Mouse (Mus musculus) spleen, postnatal 4 days (tissue): ENCODE measurements around the gene Gm3383.
"Not testable (repeated sequence)": the region's sequence is repeated elsewhere in the genome, so short reads cannot be mapped to it uniquely, and the experiment has no call there.

Experiments used
- DNase-seq, 2 experiments: peaks; one replicate each; pipeline ENCODE4 v3.0.0; 2022; ENCODE audit warnings: low spot score in 2 of 2

Gene Gm3383

GRCm38 (mm10) chr14:5807882-5808281 is at the start of gene Gm3383:
Gm3383 (minus strand) TSS chr14:5807982.
- DNase-seq = not testable (repeated sequence)

- DNase-seq = peak in 1 of 2 experiments; percentile 59
Measured at GRCm38 (mm10) chr14:5855911-5856310, 48.1 kb upstream of the Gm3383 start.

- not testable (repeated sequence) for DNase-seq
Measured at GRCm38 (mm10) chr14:5830229-5830628, 22.4 kb upstream of the Gm3383 start, which contains the start of gene Gm3424. Gm3424 (minus strand) TSS chr14:5830329.

- not testable (repeated sequence) for DNase-seq
Measured at GRCm38 (mm10) chr14:5812699-5813356, 5.0 kb upstream of the Gm3383 start.

- DNase-seq = not testable (repeated sequence)
Measured at GRCm38 (mm10) chr14:5741477-5741876, 66.3 kb downstream of the Gm3383 start, which contains the start of gene Gm3373. Gm3373 (minus strand) TSS chr14:5741577.

GRCm38 (mm10) chr14:5687357-5687756 is 120.4 kb downstream of the Gm3383 start, which contains the start of gene Gm9603:
Gm9603 (minus strand) TSS chr14:5687457.
- not testable (repeated sequence) for DNase-seq

GRCm38 (mm10) chr14:5632928-5633327 is 174.9 kb downstream of the Gm3383 start, which contains the start of gene Gm8265:
Gm8265 (minus strand) TSS chr14:5633028.
- DNase-seq = not testable (repeated sequence)
